In genomic region chr10:40185956-40186355, GRCm38 (mm10) we compare ENCODE assay signal across 14 mouse cellular contexts. TPM values are rescaled to one million over a fixed set of nuclear protein-coding genes. Genes with fewer than 3 reads are reported as not detected.
DNase-seq lines count a peak whose midpoint lies in the region.
"Had no signal": no experiment of that assay in that cellular context is flagged by ENCODE, and none has a peak within 500 bp of the region (broad histone marks: within the 10 kb centered on the region; RNA-seq: fewer than 3 reads in every experiment).

No protein-coding gene starts in this region.

- DNase-seq in heart, adult 11 months: peak; percentile 66
- DNase-seq in heart, postnatal 36 days: no peak
- DNase-seq in embryo, embryonic 10.5 days (ENCODE audit: low spot score): peak; percentile 58
- peak; percentile 24 for DNase-seq in embryo, embryonic 9.5 days (ENCODE audit: extremely low spot score)
- no peak for DNase-seq in right cerebral cortex, postnatal 36 days (ENCODE audit: low spot score in 2 of 2)
- DNase-seq: adrenal gland, adult 2 months; adrenal gland, postnatal 10 days; adrenal gland, postnatal 25 days; cerebellum, adult 11 months; cerebellum, adult 18-20 months; cerebellum, adult 8-10 months; cerebellum, adult 9-11 months; cerebellum, postnatal 14 days; cerebellum, postnatal 36 days had no signal

- intact Hi-C loops in heart, postnatal 36 days (cut with DNase I): no loop called here

RNA-seq across cellular contexts. Expression of gene Slc16a10, which starts 43.9 kb away (rescaled TPM):
- total RNA-seq in heart, postnatal 36 days (2021): 10 to 100 TPM; 17.8 to 23.8 TPM

Comparison
In these comparisons a context has a peak if more than half of its experiments do, and no peak if none do; other contexts are left out.
1. DNase-seq: peak in heart, adult 11 months (single experiment), embryo, embryonic 10.5 days (single experiment) and embryo, embryonic 9.5 days (single experiment); none in heart, postnatal 36 days (0 of 2) and right cerebral cortex, postnatal 36 days (0 of 2).